Mouse (Mus musculus) kidney, embryonic 16.5 days (tissue): Measurements from ENCODE around the gene Fga. TPM values are rescaled to one million over a fixed set of nuclear protein-coding genes. Genes with fewer than 3 reads are reported as not detected.

Experiments used
- ATAC-seq: fragments of 200-750 bp; cut with Nextera tagmentation; 2 replicates; pipeline ENCODE4 v1.8.0; 2017; ENCODE audit warnings: moderate TSS enrichment; ENCODE audit not compliant: low FRiP score, low TSS enrichment
- H3K27ac ChIP-seq: fragments of 300-500 bp; sonication (generic); 2 replicates; pipeline ENCODE4 v1.5.1; 2014; ENCODE audit warnings: low read length
- H3K27me3 ChIP-seq: fragments of 300-500 bp; sonication (generic); 2 replicates; pipeline ENCODE4 v1.6.1; 2014; ENCODE audit warnings: low read length, control low read depth, mixed read lengths; ENCODE audit not compliant: insufficient read depth
- H3K36me3 ChIP-seq: fragments of 300-500 bp; sonication (generic); 2 replicates; pipeline ENCODE4 v1.6.1; 2014; ENCODE audit warnings: low read length, control low read depth, mixed read lengths; ENCODE audit not compliant: insufficient read depth
- H3K4me1 ChIP-seq: fragments of 300-500 bp; sonication (generic); 2 replicates; pipeline ENCODE4 v1.6.1; 2014; ENCODE audit warnings: low read length, control low read depth, mixed read lengths; ENCODE audit not compliant: insufficient read depth
- H3K4me2 ChIP-seq: fragments of 300-500 bp; sonication (generic); replicated peaks from 2 replicates; pipeline ENCODE4 v1.6.1; 2014; ENCODE audit warnings: low read depth, low read length
- H3K4me3 ChIP-seq: fragments of 300-500 bp; sonication (generic); 2 replicates; pipeline ENCODE4 v1.5.1; 2014; ENCODE audit warnings: mild to moderate bottlenecking, low read length
- H3K9ac ChIP-seq: fragments of 300-500 bp; sonication (generic); replicated peaks from 2 replicates; pipeline ENCODE4 v1.6.1; 2014; ENCODE audit warnings: low read length
- H3K9me3 ChIP-seq: fragments of 300-500 bp; sonication (generic); 2 replicates; pipeline ENCODE4 v1.6.1; 2016; ENCODE audit warnings: low read length, control low read depth
- WGBS: fragments of 180-500 bp; shearing (Covaris S2); extraction: QIAGEN DNeasy Blood & Tissue Kit; methylation state at CpG from one replicate; pipeline ENCODE4 v1.1.7; 2014; 5-methylcytosine and 5-hydroxymethylcytosine counted together
- polyA plus RNA-seq: library from polyadenylated mRNA; unstranded; fragments of >200 nt; fragmentation: Nextera tagmentation; extraction: Ambion mirVana; gene quantifications from 2 replicates; pipeline ENCODE4 v1.2.1, GENCODE M21; 2015

The Fga gene
- 3.2 and 4.3 TPM in 2 replicates for polyA plus RNA-seq

- H3K4me1 ChIP-seq, result no peaks in the 10 kb centered on the region
- no peak within 1 kb of the TSS for H3K4me3 ChIP-seq
- 74% methylated on average over 9 of the region's 9 CpGs for WGBS
These were observed at the start of gene Fga for GRCm38 (mm10) chr3:83025475-83026301. TSS of gene Fga (plus strand) at chr3:83026076.

GRCm38 (mm10) chr3:82980818-82981217 is 45.1 kb upstream of the Fga start:
- no peak overlapping the region for H3K4me2 ChIP-seq
- WGBS, result 62% methylated on average over 6 of the region's 6 CpGs
- H3K27me3 ChIP-seq, result no peaks in the 10 kb centered on the region
- no peaks in the 10 kb centered on the region for H3K9me3 ChIP-seq
- H3K4me1 ChIP-seq, result no peaks in the 10 kb centered on the region
- H3K36me3 ChIP-seq, result no peaks in the 10 kb centered on the region
- no peak overlapping the region for H3K9ac ChIP-seq
- H3K27ac ChIP-seq, result no peak overlapping the region
- ATAC-seq, result peak; percentile 19; the same call in 1 of the 2 replicates
- no peak overlapping the region for H3K4me3 ChIP-seq

More at GRCm38 (mm10) chr3:83025475-83026301, at the start of gene Fga:
- no peak within 1 kb of the TSS for H3K4me2 ChIP-seq
- H3K9me3 ChIP-seq, result no peaks in the 10 kb centered on the region
- H3K9ac ChIP-seq, result no peak within 1 kb of the TSS
- peak; percentile 74; the same call in 1 of the 2 replicates for ATAC-seq
- H3K27ac ChIP-seq, result no peak within 1 kb of the TSS
- H3K27me3 ChIP-seq, result no peaks in the 10 kb centered on the region
- H3K36me3 ChIP-seq, result no peaks in the 10 kb centered on the region

GRCm38 (mm10) chr3:82981861-82982260 is 44.0 kb upstream of the Fga start:
- no peak overlapping the region for H3K9ac ChIP-seq
- H3K4me2 ChIP-seq, result no peak overlapping the region
- no peaks in the 10 kb centered on the region for H3K4me1 ChIP-seq
- no peak for ATAC-seq
- H3K9me3 ChIP-seq, result no peaks in the 10 kb centered on the region
- H3K27me3 ChIP-seq, result no peaks in the 10 kb centered on the region
- 72% methylated on average over 8 of the region's 8 CpGs for WGBS
- H3K27ac ChIP-seq, result no peak overlapping the region
- no peak overlapping the region for H3K4me3 ChIP-seq
- H3K36me3 ChIP-seq, result no peaks in the 10 kb centered on the region

GRCm38 (mm10) chr3:82984840-82985239 is 41.0 kb upstream of the Fga start:
- no peak for ATAC-seq
- WGBS, result 85% methylated on average over 2 of the region's 2 CpGs
- Histone ChIP-seq H3K27ac (no peak overlapping the region), H3K36me3 (no peaks in the 10 kb centered on the region), H3K9ac (no peak overlapping the region), H3K9me3 (no peaks in the 10 kb centered on the region), H3K4me2 (no peak overlapping the region), H3K4me1 (no peaks in the 10 kb centered on the region), H3K4me3 (no peak overlapping the region), H3K27me3 (no peaks in the 10 kb centered on the region)

GRCm38 (mm10) chr3:82991963-82992362 is 33.9 kb upstream of the Fga start:
- Histone ChIP-seq H3K9me3 (no peaks in the 10 kb centered on the region), H3K4me3 (no peak overlapping the region), H3K9ac (no peak overlapping the region), H3K4me2 (no peak overlapping the region), H3K36me3 (no peaks in the 10 kb centered on the region), H3K4me1 (peaks cover 6% of the 10 kb centered on the region), H3K27me3 (no peaks in the 10 kb centered on the region; the same call in 1 of the 2 replicates), H3K27ac (no peak overlapping the region)
- ATAC-seq, result no peak
- WGBS, result 80% methylated on average over 12 of the region's 12 CpGs

- Histone ChIP-seq H3K9me3 (no peaks in the 10 kb centered on the region), H3K27me3 (no peaks in the 10 kb centered on the region; the same call in 1 of the 2 replicates), H3K36me3 (no peaks in the 10 kb centered on the region), H3K9ac (no peak overlapping the region), H3K4me2 (no peak overlapping the region), H3K4me3 (no peak overlapping the region), H3K4me1 (peaks cover 6% of the 10 kb centered on the region), H3K27ac (no peak overlapping the region)
- WGBS, result 85% methylated on average over 6 of the region's 6 CpGs
- no peak for ATAC-seq
These were observed 32.9 kb upstream of the Fga start for GRCm38 (mm10) chr3:82992956-82993355.

- H3K9ac ChIP-seq, result peak overlapping the region; percentile 27; the same call in 1 of the 2 replicates
- peaks cover 6% of the 10 kb centered on the region for H3K4me1 ChIP-seq
- H3K27ac ChIP-seq, result no peak overlapping the region
- H3K4me3 ChIP-seq, result peak overlapping the region; percentile 29
- H3K27me3 ChIP-seq, result no peaks in the 10 kb centered on the region; the same call in 1 of the 2 replicates
- ATAC-seq, result peak; percentile 82
- peak overlapping the region; percentile 57 for H3K4me2 ChIP-seq
- 3% methylated on average over 24 of the region's 24 CpGs for WGBS
- H3K9me3 ChIP-seq, result no peaks in the 10 kb centered on the region
- H3K36me3 ChIP-seq, result no peaks in the 10 kb centered on the region
These were observed 30.5 kb upstream of the Fga start for GRCm38 (mm10) chr3:82995368-82995767.

- H3K4me1 ChIP-seq, result peaks cover 6% of the 10 kb centered on the region
- H3K27me3 ChIP-seq, result no peaks in the 10 kb centered on the region; the same call in 1 of the 2 replicates
- no peak overlapping the region for H3K4me2 ChIP-seq
- 56% methylated on average over 3 of the region's 3 CpGs for WGBS
- H3K9ac ChIP-seq, result no peak overlapping the region
- H3K27ac ChIP-seq, result no peak overlapping the region
- no peak overlapping the region for H3K4me3 ChIP-seq
- no peaks in the 10 kb centered on the region for H3K36me3 ChIP-seq
- no peak for ATAC-seq
- no peaks in the 10 kb centered on the region for H3K9me3 ChIP-seq
These were observed 29.2 kb upstream of the Fga start for GRCm38 (mm10) chr3:82996656-82997055.

- no peak overlapping the region for H3K9ac ChIP-seq
- H3K4me2 ChIP-seq, result no peak overlapping the region
- H3K4me1 ChIP-seq, result peaks cover 6% of the 10 kb centered on the region
- no peaks in the 10 kb centered on the region; the same call in 1 of the 2 replicates for H3K27me3 ChIP-seq
- no peaks in the 10 kb centered on the region for H3K9me3 ChIP-seq
- H3K27ac ChIP-seq, result no peak overlapping the region
- WGBS, result 30% methylated on average over 8 of the region's 8 CpGs
- H3K36me3 ChIP-seq, result no peaks in the 10 kb centered on the region
- peak; percentile 84 for ATAC-seq
- H3K4me3 ChIP-seq, result no peak overlapping the region
These were observed 27.0 kb upstream of the Fga start for GRCm38 (mm10) chr3:82998772-82999463.

- 73% methylated on average over 9 of the region's 9 CpGs for WGBS
- peaks cover 6% of the 10 kb centered on the region for H3K4me1 ChIP-seq
- no peaks in the 10 kb centered on the region for H3K36me3 ChIP-seq
- H3K27me3 ChIP-seq, result no peaks in the 10 kb centered on the region
- no peak overlapping the region for H3K27ac ChIP-seq
- H3K4me3 ChIP-seq, result no peak overlapping the region
- H3K9me3 ChIP-seq, result no peaks in the 10 kb centered on the region
- H3K9ac ChIP-seq, result no peak overlapping the region
- H3K4me2 ChIP-seq, result no peak overlapping the region
- no peak for ATAC-seq
These were observed 25.9 kb upstream of the Fga start for GRCm38 (mm10) chr3:82999995-83000394.
